Mouse (Mus musculus): ENCODE results near the gene Peg3. TPM values are rescaled to one million over a fixed set of nuclear protein-coding genes. Genes with fewer than 3 reads are reported as not detected.

The Peg3 gene
- polyA plus RNA-seq, 1 experiment from 2014 or later, result 252 TPM

GRCm38 (mm10) chr7:6749196-6749595 lies 19.0 kb upstream of the Peg3 start:
- no peak overlapping the region for H3K4me2 ChIP-seq (replicated peaks)
- H3K4me1 ChIP-seq, result peaks cover 43% of the 10 kb centered on the region
- no peaks in the 10 kb centered on the region for H3K9me3 ChIP-seq
- H3K27me3 ChIP-seq, result no peaks in the 10 kb centered on the region
- ATAC-seq (ENCODE audit: low FRiP score, low read depth), result no peak
- WGBS, result 33% methylated on average over 7 of the region's 7 CpGs
- no peak overlapping the region for H3K9ac ChIP-seq
- no peak overlapping the region for H3K4me3 ChIP-seq
- no peaks in the 10 kb centered on the region for H3K36me3 ChIP-seq
- no peak overlapping the region for H3K27ac ChIP-seq

- no peaks in the 10 kb centered on the region for H3K36me3 ChIP-seq
- no peak for ATAC-seq (ENCODE audit: low FRiP score, low read depth)
- 25% methylated on average over 10 of the region's 10 CpGs for WGBS
- H3K9me3 ChIP-seq, result no peaks in the 10 kb centered on the region
- no peak overlapping the region for H3K4me2 ChIP-seq (replicated peaks)
- no peak overlapping the region for H3K4me3 ChIP-seq
- no peak overlapping the region for H3K9ac ChIP-seq
- no peaks in the 10 kb centered on the region for H3K27me3 ChIP-seq
- H3K27ac ChIP-seq, result peak overlapping the region; percentile 28; the same call in 1 of the 2 replicates
- peaks cover 26% of the 10 kb centered on the region for H3K4me1 ChIP-seq
Measured at GRCm38 (mm10) chr7:6744281-6744904, 14.2 kb upstream of the Peg3 start.

- no peak for ATAC-seq (ENCODE audit: low FRiP score, low read depth)
- Histone ChIP-seq H3K36me3 (no peaks in the 10 kb centered on the region), H3K4me3 (no peak overlapping the region), H3K9ac (no peak overlapping the region), H3K27me3 (no peaks in the 10 kb centered on the region), H3K27ac (no peak overlapping the region), H3K9me3 (0 out of 2 replicates have a peak, but pooled peaks cover under 1% of the 10 kb centered on the region), H3K4me1 (no peaks in the 10 kb centered on the region), H3K4me2 (replicated peaks) (no peak overlapping the region)
- 28% methylated on average over 1 of the region's 1 CpGs for WGBS
Measured at GRCm38 (mm10) chr7:6736060-6736459, 5.8 kb upstream of the Peg3 start.

GRCm38 (mm10) chr7:6731930-6732329 lies 1.7 kb upstream of the Peg3 start:
- peak overlapping the region; percentile 53 for H3K9ac ChIP-seq
- peaks cover 4% of the 10 kb centered on the region; the same call in 1 of the 2 replicates for H3K4me1 ChIP-seq
- H3K27me3 ChIP-seq, result no peaks in the 10 kb centered on the region
- H3K9me3 ChIP-seq, result peaks cover 42% of the 10 kb centered on the region
- peak overlapping the region; percentile 65 for H3K4me3 ChIP-seq
- H3K27ac ChIP-seq, result peak overlapping the region; percentile 48; the same call in 1 of the 2 replicates
- H3K4me2 ChIP-seq (replicated peaks), result peak overlapping the region; percentile 63
- ATAC-seq (ENCODE audit: low FRiP score, low read depth), result no peak
- WGBS, result 51% methylated on average over 4 of the region's 4 CpGs
- H3K36me3 ChIP-seq, result peaks cover 9% of the 10 kb centered on the region; the same call in 1 of the 2 replicates

GRCm38 (mm10) chr7:6731373-6731772 lies 1.1 kb upstream of the Peg3 start:
- Histone ChIP-seq H3K36me3 (peaks cover 9% of the 10 kb centered on the region; the same call in 1 of the 2 replicates), H3K4me1 (peaks cover 4% of the 10 kb centered on the region; the same call in 1 of the 2 replicates), H3K27me3 (no peaks in the 10 kb centered on the region), H3K9me3 (peaks cover 45% of the 10 kb centered on the region), H3K9ac (peak overlapping the region; percentile 53), H3K4me2 (replicated peaks) (peak overlapping the region; percentile 63), H3K27ac (no peak overlapping the region), H3K4me3 (peak overlapping the region; percentile 65)
- 38% methylated on average over 3 of the region's 3 CpGs for WGBS
- no peak for ATAC-seq (ENCODE audit: low FRiP score, low read depth)

- Histone ChIP-seq H3K27me3 (no peaks in the 10 kb centered on the region), H3K27ac (peak overlapping the region; percentile 71), H3K9me3 (peaks cover 45% of the 10 kb centered on the region), H3K4me2 (replicated peaks) (peak overlapping the region; percentile 63), H3K36me3 (peaks cover 14% of the 10 kb centered on the region; the same call in 1 of the 2 replicates), H3K4me1 (peaks cover 4% of the 10 kb centered on the region; the same call in 1 of the 2 replicates), H3K9ac (peak overlapping the region; percentile 61), H3K4me3 (peak overlapping the region; percentile 65)
- no peak for ATAC-seq (ENCODE audit: low FRiP score, low read depth)
- 45% methylated on average over 15 of the region's 15 CpGs for WGBS
Measured at GRCm38 (mm10) chr7:6730801-6731200, 570 bp upstream of the Peg3 start.

GRCm38 (mm10) chr7:6729061-6729817 lies 992 bp downstream of the Peg3 start:
- H3K9me3 ChIP-seq, result peaks cover 45% of the 10 kb centered on the region
- peak overlapping the region; percentile 63 for H3K4me2 ChIP-seq (replicated peaks)
- peaks cover 25% of the 10 kb centered on the region for H3K36me3 ChIP-seq
- peak overlapping the region; percentile 88 for H3K27ac ChIP-seq
- H3K9ac ChIP-seq, result peak overlapping the region; percentile 82
- WGBS, result 48% methylated on average over 37 of the region's 37 CpGs
- H3K4me3 ChIP-seq, result peak overlapping the region; percentile 65
- no peaks in the 10 kb centered on the region for H3K27me3 ChIP-seq
- peaks cover 4% of the 10 kb centered on the region; the same call in 1 of the 2 replicates for H3K4me1 ChIP-seq
- ATAC-seq (ENCODE audit: low FRiP score, low read depth), result peak; percentile 68

GRCm38 (mm10) chr7:6728263-6728931 lies 1.8 kb downstream of the Peg3 start:
- H3K9ac ChIP-seq, result no peak overlapping the region

GRCm38 (mm10) chr7:6727351-6728121 lies 2.7 kb downstream of the Peg3 start:
- no peaks in the 10 kb centered on the region for H3K27me3 ChIP-seq
- 54% methylated on average over 19 of the region's 19 CpGs for WGBS
- no peak overlapping the region for H3K9ac ChIP-seq
- peak overlapping the region; percentile 77 for H3K27ac ChIP-seq
- H3K4me2 ChIP-seq (replicated peaks), result peak overlapping the region; percentile 57
- H3K4me1 ChIP-seq, result peaks cover 4% of the 10 kb centered on the region; the same call in 1 of the 2 replicates
- peaks cover 45% of the 10 kb centered on the region for H3K9me3 ChIP-seq
- peaks cover 40% of the 10 kb centered on the region for H3K36me3 ChIP-seq
- peak; percentile 22 for ATAC-seq (ENCODE audit: low FRiP score, low read depth)
- H3K4me3 ChIP-seq, result peak overlapping the region; percentile 65

More at GRCm38 (mm10) chr7:6728263-6728931, 1.8 kb downstream of the Peg3 start:
- peaks cover 45% of the 10 kb centered on the region for H3K9me3 ChIP-seq
- WGBS, result 46% methylated on average over 19 of the region's 19 CpGs
- no peaks in the 10 kb centered on the region for H3K27me3 ChIP-seq
- peak; percentile 82 for ATAC-seq (ENCODE audit: low FRiP score, low read depth)
- H3K36me3 ChIP-seq, result peaks cover 33% of the 10 kb centered on the region
- H3K4me3 ChIP-seq, result peak overlapping the region; percentile 65
- H3K4me1 ChIP-seq, result peaks cover 4% of the 10 kb centered on the region; the same call in 1 of the 2 replicates
- peak overlapping the region; percentile 88 for H3K27ac ChIP-seq
- peak overlapping the region; percentile 57 for H3K4me2 ChIP-seq (replicated peaks)

GRCm38 (mm10) chr7:6709396-6709795 lies 20.8 kb downstream of the Peg3 start:
- Histone ChIP-seq H3K27ac (no peak overlapping the region), H3K4me2 (replicated peaks) (no peak overlapping the region), H3K36me3 (peaks cover 89% of the 10 kb centered on the region), H3K27me3 (no peaks in the 10 kb centered on the region), H3K9ac (no peak overlapping the region), H3K9me3 (peaks cover 17% of the 10 kb centered on the region), H3K4me1 (no peaks in the 10 kb centered on the region), H3K4me3 (no peak overlapping the region)
- ATAC-seq (ENCODE audit: low FRiP score, low read depth), result no peak
- WGBS, result 94% methylated on average over 15 of the region's 15 CpGs

- ATAC-seq (ENCODE audit: low FRiP score, low read depth), result no peak
- H3K4me2 ChIP-seq (replicated peaks), result no peak overlapping the region
- H3K36me3 ChIP-seq, result peaks cover 89% of the 10 kb centered on the region
- no peaks in the 10 kb centered on the region for H3K4me1 ChIP-seq
- H3K27me3 ChIP-seq, result no peaks in the 10 kb centered on the region
- WGBS, result 85% methylated on average over 17 of the region's 17 CpGs
- peaks cover 17% of the 10 kb centered on the region for H3K9me3 ChIP-seq
- H3K9ac ChIP-seq, result no peak overlapping the region
- H3K4me3 ChIP-seq, result no peak overlapping the region
- no peak overlapping the region for H3K27ac ChIP-seq
Measured at GRCm38 (mm10) chr7:6708451-6709180, 21.6 kb downstream of the Peg3 start.
